Mouse (Mus musculus) embryonic fibroblast, embryonic 13.5 days (primary cell): ENCODE data around the gene Hist1h1d. TPM values are rescaled to one million over a fixed set of nuclear protein-coding genes. Genes with fewer than 3 reads are reported as not detected.
A peak's percentile ranks its signal among the peaks of the same experiment; 100 is the strongest.
"Not testable (repeated sequence)": the region's sequence is repeated elsewhere in the genome, so short reads cannot be mapped to it uniquely, and the experiment has no call there.

Experiments used
- H3K27ac ChIP-seq: 2 replicates; pipeline ENCODE4 v1.5.1; 2012; ENCODE audit warnings: low read length, control low read depth, inconsistent platforms; ENCODE audit not compliant: insufficient read depth
- H3K4me1 ChIP-seq: 2 replicates; pipeline ENCODE4 v1.6.1; 2011; ENCODE audit warnings: low read length; ENCODE audit not compliant: control insufficient read depth, insufficient read depth
- H3K4me3 ChIP-seq: 2 replicates; pipeline ENCODE4 v1.5.1; 2011; ENCODE audit warnings: mild to moderate bottlenecking, control low read depth, low read length; ENCODE audit not compliant: insufficient read depth
- CTCF ChIP-seq: IDR thresholded peaks from 2 replicates; pipeline ENCODE4 v1.5.1; 2011; ENCODE audit warnings: mild to moderate bottlenecking, control low read depth, low read length, moderate library complexity, borderline replicate concordance; ENCODE audit not compliant: insufficient read depth
- POLR2A ChIP-seq: IDR thresholded peaks from 2 replicates; pipeline ENCODE4 v1.6.1; 2011; ENCODE audit warnings: low read depth, mild to moderate bottlenecking, control low read depth, low read length, moderate library complexity
- polyA plus RNA-seq: library from polyadenylated mRNA; stranded (reverse); fragments of >200 nt; gene quantifications from 2 replicates; pipeline ENCODE4 v1.2.4, GENCODE M21; 2011; ENCODE audit warnings: low read depth; ENCODE audit not compliant: missing spikeins, insufficient read length

Gene Hist1h1d
- polyA plus RNA-seq, 1 experiment: 2.7 TPM

DNA sequence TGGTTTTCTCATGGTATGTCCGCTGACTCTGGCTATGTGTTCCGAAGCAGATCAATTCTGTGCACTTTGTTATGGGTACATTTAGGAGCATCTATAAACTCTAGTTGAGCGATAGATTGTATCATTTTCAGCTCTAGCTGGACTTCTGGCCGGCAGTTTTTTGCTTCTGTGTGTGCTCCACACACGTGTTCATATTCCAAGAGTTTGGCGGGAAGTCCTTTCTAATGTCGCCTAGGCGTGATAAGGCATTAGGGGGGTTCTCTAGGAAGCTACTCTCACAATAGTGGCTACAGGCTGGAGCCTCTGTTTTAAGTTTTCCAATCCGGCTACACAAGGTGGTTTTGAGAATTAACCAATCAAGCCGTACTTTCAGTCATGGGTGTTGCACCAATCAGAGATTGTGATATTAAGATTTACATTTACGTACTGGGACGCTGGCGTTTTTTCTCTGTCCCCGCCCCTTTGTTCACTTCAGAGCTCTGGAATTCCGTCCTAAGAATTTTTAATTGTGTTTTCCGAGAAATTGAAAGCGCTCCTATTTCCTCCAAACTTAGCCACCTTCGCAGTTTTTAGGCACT, 2.9 kb downstream of the Hist1h1d start:
- Histone ChIP-seq H3K27ac (peak overlapping the region; percentile 97), H3K4me3 (peak overlapping the region; percentile 58), H3K4me1 (peaks cover 3% of the 10 kb centered on the region; the same call in 1 of the 2 replicates)
- peak; percentile 91 for TF ChIP-seq POLR2A
- TF ChIP-seq CTCF: no peak

DNA sequence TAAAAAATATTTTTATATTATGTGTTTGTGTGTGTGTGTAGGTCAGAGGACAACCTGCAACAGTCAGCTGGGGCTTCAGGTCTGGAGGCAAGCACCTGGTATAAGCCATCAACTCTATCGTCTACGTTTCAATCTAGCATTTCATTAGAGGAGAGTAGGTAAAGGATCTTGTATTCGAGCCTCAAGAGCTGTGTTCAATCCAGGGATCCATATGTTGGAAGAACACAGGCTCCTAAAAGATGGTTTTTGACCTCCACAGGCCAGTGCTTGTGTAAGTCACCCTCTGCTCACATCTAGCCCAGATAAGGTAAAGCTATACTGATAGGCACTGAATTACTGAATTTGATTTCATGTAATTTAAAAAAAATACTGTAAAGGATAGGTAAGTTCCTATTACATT, 3.8 kb downstream of the Hist1h1d start:
- Histone ChIP-seq H3K27ac (peak overlapping the region; percentile 62), H3K4me3 (peak overlapping the region; percentile 17; the same call in 1 of the 2 replicates), H3K4me1 (peaks cover 3% of the 10 kb centered on the region; the same call in 1 of the 2 replicates)
- no peak for TF ChIP-seq POLR2A
- no peak for TF ChIP-seq CTCF

DNA sequence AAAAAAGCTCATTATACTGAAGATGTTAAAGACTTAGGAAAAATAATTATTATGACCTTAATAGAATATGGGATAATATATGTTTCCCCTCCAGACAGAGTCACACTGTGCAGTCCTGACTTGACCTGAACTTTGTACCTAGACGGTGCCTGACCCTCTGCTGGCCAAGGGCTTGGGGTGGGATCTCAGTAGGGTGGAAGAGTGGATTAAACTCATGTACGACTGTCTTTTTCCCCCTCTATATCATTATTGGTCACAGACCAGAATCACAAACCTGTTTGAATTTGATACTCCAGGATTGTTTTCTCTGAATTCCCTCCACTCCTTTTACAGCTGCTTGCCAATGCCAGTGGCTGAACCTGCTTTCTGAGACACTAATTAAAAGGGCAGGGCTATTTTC, 7.6 kb downstream of the Hist1h1d start:
- 0 out of 2 replicates have a peak overlapping the region, but pooled peaks have one; percentile 5 for H3K27ac ChIP-seq
- not testable (repeated sequence) for H3K4me3 ChIP-seq, H3K4me1 ChIP-seq

GRCm38 (mm10) chr13:23561531-23561882, 8.4 kb downstream of the Hist1h1d start:
- not testable (repeated sequence) for H3K4me1 ChIP-seq
- Histone ChIP-seq H3K4me3 (peak overlapping the region; percentile 38), H3K27ac (peak overlapping the region; percentile 52)

DNA sequence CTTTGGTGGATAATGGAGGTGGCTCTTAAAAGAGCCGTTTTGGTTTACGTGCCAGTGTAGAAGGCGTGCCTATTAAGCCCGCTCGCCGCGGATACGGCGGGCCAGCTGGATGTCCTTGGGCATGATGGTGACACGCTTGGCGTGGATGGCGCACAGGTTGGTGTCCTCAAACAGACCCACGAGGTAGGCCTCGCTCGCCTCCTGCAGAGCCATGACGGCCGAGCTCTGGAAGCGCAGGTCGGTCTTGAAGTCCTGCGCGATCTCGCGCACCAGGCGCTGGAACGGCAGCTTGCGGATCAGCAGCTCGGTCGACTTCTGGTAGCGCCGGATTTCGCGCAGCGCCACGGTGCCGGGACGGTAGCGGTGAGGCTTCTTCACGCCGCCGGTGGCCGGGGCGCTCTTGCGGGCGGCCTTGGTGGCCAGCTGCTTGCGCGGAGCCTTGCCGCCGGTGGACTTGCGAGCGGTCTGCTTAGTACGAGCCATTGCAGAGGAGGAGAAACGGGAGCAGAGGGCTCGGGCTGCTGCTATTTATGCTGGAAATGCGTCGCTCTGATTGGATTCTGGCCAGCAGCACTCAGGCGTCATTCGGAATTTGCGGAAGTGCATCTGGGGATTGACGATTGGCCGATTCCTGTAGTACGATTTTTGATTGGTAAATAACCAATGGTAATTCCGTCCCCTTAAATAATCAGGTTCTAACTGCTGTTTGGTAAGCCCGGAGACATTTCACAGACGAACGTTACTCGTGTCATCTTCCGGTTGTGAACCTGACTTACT, 9.0 kb downstream of the Hist1h1d start, which contains the start of gene Hist1h3e:
TSS of gene Hist1h3e (minus strand) at position 487 of the 777 bp plus-strand sequence.
- H3K4me3 ChIP-seq: peak within 1 kb of the TSS; percentile 38
- peak within 1 kb of the TSS; percentile 99 for H3K27ac ChIP-seq
- peak; percentile 97 for TF ChIP-seq POLR2A
- H3K4me1 ChIP-seq: not testable (repeated sequence)

GRCm38 (mm10) chr13:23562699-23563462, 9.8 kb downstream of the Hist1h1d start:
- no peaks in the 10 kb centered on the region for H3K4me1 ChIP-seq
- TF ChIP-seq POLR2A (no peak), CTCF (no peak)
- peak overlapping the region; percentile 28 for H3K4me3 ChIP-seq

GRCm38 (mm10) chr13:23564482-23564881, 11.4 kb downstream of the Hist1h1d start:
- Histone ChIP-seq H3K4me1 (no peaks in the 10 kb centered on the region), H3K27ac (no peak overlapping the region), H3K4me3 (no peak overlapping the region)
- TF ChIP-seq POLR2A (no peak), CTCF (no peak)

More at GRCm38 (mm10) chr13:23562699-23563462, 9.8 kb downstream of the Hist1h1d start:
- peak overlapping the region; percentile 99 for H3K27ac ChIP-seq

DNA sequence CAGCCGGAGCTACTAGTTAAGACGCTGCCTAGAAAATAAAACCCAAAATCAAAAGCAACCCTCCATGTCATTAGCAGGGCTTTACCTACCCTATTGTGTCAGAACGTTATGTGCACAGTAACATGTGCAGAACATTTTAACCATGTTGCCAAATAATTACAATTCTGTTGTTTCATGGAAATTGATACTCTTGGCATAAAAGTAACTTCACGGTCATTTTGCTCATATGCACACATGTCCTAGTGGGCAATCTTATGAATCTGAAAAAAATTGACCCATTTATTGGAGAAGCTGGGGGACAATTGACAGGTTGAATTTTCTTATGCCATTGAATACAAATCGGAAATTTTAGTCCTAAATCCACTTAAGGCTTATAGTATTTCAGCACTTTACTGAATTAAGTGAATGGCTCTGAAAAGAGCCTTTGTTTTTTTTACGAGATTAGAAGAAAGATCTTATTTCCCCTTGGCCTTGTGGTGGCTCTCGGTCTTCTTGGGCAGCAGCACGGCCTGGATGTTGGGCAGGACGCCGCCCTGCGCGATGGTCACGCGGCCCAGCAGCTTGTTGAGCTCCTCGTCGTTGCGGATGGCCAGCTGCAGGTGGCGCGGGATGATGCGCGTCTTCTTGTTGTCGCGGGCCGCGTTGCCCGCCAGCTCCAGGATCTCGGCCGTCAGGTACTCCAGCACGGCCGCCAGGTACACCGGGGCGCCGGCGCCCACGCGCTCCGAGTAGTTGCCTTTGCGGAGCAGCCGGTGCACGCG, 17.4 kb downstream of the Hist1h1d start:
- peak; percentile 75; the same call in 1 of the 2 replicates for TF ChIP-seq POLR2A
- H3K4me3 ChIP-seq: peak overlapping the region; percentile 24
- H3K4me1 ChIP-seq: not testable (repeated sequence)
- H3K27ac ChIP-seq: peak overlapping the region; percentile 84

- TF ChIP-seq POLR2A (peak; percentile 66; the same call in 1 of the 2 replicates), CTCF (no peak)
- Histone ChIP-seq H3K4me1 (no peaks in the 10 kb centered on the region), H3K27ac (peak within 1 kb of the TSS; percentile 85), H3K4me3 (peak within 1 kb of the TSS; percentile 65)
Observed at GRCm38 (mm10) chr13:23571022-23571503, 18.0 kb downstream of the Hist1h1d start, which contains the start of the genes Hist1h2ae and Hist1h2bg. Gene Hist1h2ae, minus strand, starts transcription at chr13:23571220. Gene Hist1h2bg, plus strand, starts transcription at chr13:23571396.
